Mouse (Mus musculus) midbrain, embryonic 16.5 days (tissue): ENCODE results near the gene Dpysl4. TPM values are rescaled to one million over a fixed set of nuclear protein-coding genes. Genes with fewer than 3 reads are reported as not detected.

Experiments
- ATAC-seq: fragments of 200-750 bp; cut with Nextera tagmentation; 2 replicates; pipeline ENCODE4 v1.8.0; 2017; ENCODE audit warnings: moderate TSS enrichment
- H3K27ac ChIP-seq: fragments of 300-500 bp; sonication (generic); 2 replicates; pipeline ENCODE4 v1.5.1; 2014; ENCODE audit warnings: mild to moderate bottlenecking, low read length, mixed read lengths
- H3K27me3 ChIP-seq: fragments of 300-500 bp; sonication (generic); 2 replicates; pipeline ENCODE4 v1.6.1; 2014; ENCODE audit warnings: low read depth, low read length, mixed read lengths; ENCODE audit not compliant: control insufficient read depth, insufficient read depth
- H3K36me3 ChIP-seq: fragments of 300-500 bp; sonication (generic); 2 replicates; pipeline ENCODE4 v1.6.1; 2014; ENCODE audit warnings: mild to moderate bottlenecking, low read length, moderate library complexity, mixed read lengths; ENCODE audit not compliant: control insufficient read depth, insufficient read depth
- H3K4me1 ChIP-seq: fragments of 300-500 bp; sonication (generic); 2 replicates; pipeline ENCODE4 v1.6.1; 2014; ENCODE audit warnings: mild to moderate bottlenecking, low read length, mixed read lengths; ENCODE audit not compliant: control insufficient read depth, insufficient read depth
- H3K4me2 ChIP-seq: fragments of 300-500 bp; sonication (generic); 2 replicates; pipeline ENCODE4 v1.6.1; 2014; ENCODE audit warnings: mild to moderate bottlenecking, low read length, mixed read lengths
- H3K4me3 ChIP-seq: fragments of 300-500 bp; sonication (generic); 2 replicates; pipeline ENCODE4 v1.5.1; 2014; ENCODE audit warnings: low read depth, mild to moderate bottlenecking, low read length, moderate library complexity, mixed read lengths
- H3K9ac ChIP-seq: fragments of 300-500 bp; sonication (generic); 2 replicates; pipeline ENCODE4 v1.6.1; 2014; ENCODE audit warnings: low read depth, low read length, mixed read lengths
- H3K9me3 ChIP-seq: fragments of 300-500 bp; sonication (generic); replicated peaks from 2 replicates; pipeline ENCODE4 v1.6.1; 2014; ENCODE audit warnings: mild to moderate bottlenecking, low read length, mixed read lengths; ENCODE audit not compliant: control insufficient read depth, poor library complexity, severe bottlenecking
- WGBS: fragments of 180-500 bp; shearing (Covaris S2); extraction: QIAGEN DNeasy Blood & Tissue Kit; methylation state at CpG from one replicate; pipeline ENCODE4 v1.1.7; 2014; 5-methylcytosine and 5-hydroxymethylcytosine counted together
- polyA plus RNA-seq: library from polyadenylated mRNA; unstranded; fragments of >200 nt; fragmentation: Nextera tagmentation; extraction: Ambion mirVana; gene quantifications from 2 replicates; pipeline ENCODE4 v1.2.1, GENCODE M21; 2015

Gene Dpysl4
- polyA plus RNA-seq, 1 experiment from 2014 or later, result 176 TPM

GRCm38 (mm10) chr7:139081158-139081557 is 4.6 kb upstream of the Dpysl4 start:
- no peaks in the 10 kb centered on the region for H3K36me3 ChIP-seq
- 62% methylated on average over 5 of the region's 5 CpGs for WGBS
- peaks cover 6% of the 10 kb centered on the region; the same call in 1 of the 2 replicates for H3K4me1 ChIP-seq
- no peak overlapping the region for H3K4me2 ChIP-seq
- H3K9ac ChIP-seq, result no peak overlapping the region
- no peak for ATAC-seq
- no peak overlapping the region for H3K27ac ChIP-seq
- no peaks in the 10 kb centered on the region for H3K27me3 ChIP-seq
- H3K4me3 ChIP-seq, result no peak overlapping the region
- no peaks in the 10 kb centered on the region for H3K9me3 ChIP-seq

DNA sequence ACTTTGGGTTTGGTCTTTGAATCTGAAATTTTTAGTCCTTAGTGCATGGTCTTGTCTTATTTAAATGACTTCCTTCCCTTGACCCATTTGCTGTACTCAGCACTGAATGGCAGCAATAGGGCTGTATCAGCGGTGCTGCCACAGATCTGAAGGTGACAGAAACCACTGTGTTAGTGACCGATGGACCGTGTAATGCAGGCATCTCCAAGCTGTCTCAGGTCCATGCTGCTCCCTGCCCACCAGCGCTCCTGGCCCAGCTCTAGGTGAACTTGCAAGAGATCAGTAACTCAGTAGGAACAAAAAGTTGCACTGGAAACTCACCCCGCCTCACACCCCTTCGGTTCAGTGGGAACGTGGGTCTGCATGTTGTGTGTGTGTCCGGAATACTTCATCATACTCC is 3.5 kb upstream of the Dpysl4 start:
- no peak overlapping the region for H3K9ac ChIP-seq
- H3K36me3 ChIP-seq, result no peaks in the 10 kb centered on the region
- H3K4me2 ChIP-seq, result no peak overlapping the region
- ATAC-seq, result no peak
- no peaks in the 10 kb centered on the region for H3K27me3 ChIP-seq
- H3K27ac ChIP-seq, result no peak overlapping the region
- H3K4me3 ChIP-seq, result no peak overlapping the region
- H3K9me3 ChIP-seq, result no peaks in the 10 kb centered on the region
- peaks cover 6% of the 10 kb centered on the region for H3K4me1 ChIP-seq
- WGBS, result 63% methylated on average over 8 of the region's 8 CpGs

DNA sequence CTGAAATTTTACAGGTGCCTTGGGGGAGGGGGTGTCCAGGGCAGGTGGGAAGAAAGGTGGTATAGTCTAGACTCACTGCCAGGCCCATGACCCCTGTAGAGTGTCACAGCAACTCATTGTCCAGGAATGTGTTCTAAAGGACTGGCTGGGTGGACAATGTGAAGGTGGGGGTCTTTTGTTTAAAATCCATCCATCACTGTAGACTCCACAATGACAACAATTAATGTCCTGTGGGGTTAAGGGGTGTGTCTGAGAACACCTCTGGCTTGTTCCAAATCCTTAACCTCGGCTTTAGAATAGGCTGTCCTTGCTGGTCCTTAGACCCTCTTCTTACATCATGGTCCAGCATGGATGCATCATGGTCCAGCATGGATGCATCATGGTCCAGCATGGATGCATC is 1.5 kb upstream of the Dpysl4 start:
- Histone ChIP-seq H3K36me3 (no peaks in the 10 kb centered on the region), H3K4me1 (peaks cover 18% of the 10 kb centered on the region), H3K27ac (no peak overlapping the region), H3K27me3 (no peaks in the 10 kb centered on the region), H3K4me3 (no peak overlapping the region), H3K9ac (no peak overlapping the region), H3K9me3 (no peaks in the 10 kb centered on the region), H3K4me2 (no peak overlapping the region)
- WGBS, result 46% methylated on average over 1 of the region's 1 CpGs
- no peak for ATAC-seq

DNA sequence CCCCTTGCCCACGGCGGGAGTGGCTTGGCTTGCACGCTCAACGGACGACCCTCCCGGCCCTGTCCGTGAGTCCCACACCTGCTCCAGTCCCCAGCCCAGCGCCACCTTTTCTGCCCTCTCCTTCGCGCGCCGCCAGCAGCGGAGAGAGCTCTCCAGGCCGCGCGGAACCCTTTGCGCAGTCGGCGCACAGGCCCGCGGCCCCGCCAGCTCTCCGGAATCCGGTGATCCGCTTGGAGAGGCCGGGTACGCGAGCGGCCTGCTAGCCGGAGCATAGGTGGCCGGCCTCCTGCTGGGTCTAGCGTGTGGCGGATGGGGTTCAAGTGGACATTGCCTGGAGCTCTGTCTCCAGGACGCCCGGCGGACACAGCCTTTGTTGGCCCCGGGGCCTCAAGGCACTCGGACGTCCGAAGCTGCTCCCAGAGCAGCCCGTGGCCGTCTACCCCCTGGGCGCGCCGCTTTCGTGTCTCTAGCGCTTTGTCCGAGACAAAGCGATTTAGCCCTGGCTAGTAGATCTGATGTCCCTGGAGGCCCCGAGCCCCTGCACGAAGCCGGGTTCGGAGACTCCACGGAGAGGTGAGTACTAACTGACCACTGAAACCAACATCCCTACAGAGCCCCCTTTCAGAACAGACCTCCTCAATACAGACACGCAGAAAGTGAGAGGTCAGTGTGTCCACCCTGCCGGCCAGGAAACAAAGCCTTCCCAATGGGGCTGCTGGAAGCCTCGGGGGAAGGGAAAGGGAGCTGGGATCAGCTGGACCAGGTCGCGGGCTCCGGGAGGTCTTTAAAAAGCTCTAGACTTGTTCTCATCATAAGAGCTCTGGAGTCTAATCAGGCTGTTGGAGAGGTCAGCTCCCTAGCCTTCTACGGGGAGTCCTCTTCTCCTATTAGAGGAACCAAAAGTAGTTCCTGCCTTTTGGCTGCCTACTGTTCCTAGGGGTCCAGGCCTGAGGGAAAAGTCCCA is 676 bp downstream of the Dpysl4 start:
- ATAC-seq, result peak; percentile 66
- under 1% methylated on average over 61 of the region's 61 CpGs for WGBS
- Histone ChIP-seq H3K4me3 (peak overlapping the region; percentile 57), H3K27me3 (no peaks in the 10 kb centered on the region), H3K27ac (peak overlapping the region; percentile 86), H3K36me3 (peaks cover 2% of the 10 kb centered on the region; the same call in 1 of the 2 replicates), H3K9ac (peak overlapping the region; percentile 78), H3K4me1 (peaks cover 18% of the 10 kb centered on the region), H3K9me3 (no peaks in the 10 kb centered on the region), H3K4me2 (peak overlapping the region; percentile 72)

DNA sequence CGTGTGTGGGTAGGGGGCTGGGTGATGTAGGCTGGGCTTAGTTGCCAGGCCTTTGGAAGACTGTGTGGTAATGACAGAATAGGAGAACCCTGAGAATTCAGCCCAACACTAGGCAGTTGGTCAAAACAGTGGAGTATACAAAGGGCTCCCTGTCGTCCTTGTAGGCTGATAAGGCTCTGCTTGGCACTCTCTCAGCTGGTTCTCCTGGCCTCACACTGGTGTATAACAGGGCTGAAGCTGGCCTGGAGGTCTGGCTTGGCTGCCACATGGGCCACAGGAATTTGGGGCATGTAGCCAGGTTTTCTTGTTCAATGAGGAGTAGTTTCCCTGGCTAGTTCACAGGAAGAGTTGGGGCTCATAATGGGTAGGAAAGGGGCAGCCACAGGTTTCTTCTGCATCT is 2.0 kb downstream of the Dpysl4 start:
- no peak for ATAC-seq
- H3K36me3 ChIP-seq, result peaks cover 8% of the 10 kb centered on the region
- no peaks in the 10 kb centered on the region for H3K27me3 ChIP-seq
- no peak overlapping the region for H3K9ac ChIP-seq
- H3K4me3 ChIP-seq, result peak overlapping the region; percentile 57; the same call in 1 of the 2 replicates
- no peaks in the 10 kb centered on the region for H3K9me3 ChIP-seq
- WGBS, result 58% methylated on average over 2 of the region's 2 CpGs
- H3K27ac ChIP-seq, result peak overlapping the region; percentile 23; the same call in 1 of the 2 replicates
- peak overlapping the region; percentile 72 for H3K4me2 ChIP-seq
- H3K4me1 ChIP-seq, result peaks cover 18% of the 10 kb centered on the region

GRCm38 (mm10) chr7:139089892-139090874 is 4.4 kb downstream of the Dpysl4 start:
- H3K9ac ChIP-seq, result no peak overlapping the region
- H3K4me2 ChIP-seq, result no peak overlapping the region
- peaks cover 15% of the 10 kb centered on the region for H3K36me3 ChIP-seq
- WGBS, result 82% methylated on average over 12 of the region's 12 CpGs
- H3K27ac ChIP-seq, result no peak overlapping the region
- no peaks in the 10 kb centered on the region for H3K27me3 ChIP-seq
- peaks cover 18% of the 10 kb centered on the region for H3K4me1 ChIP-seq
- no peak overlapping the region for H3K4me3 ChIP-seq
- ATAC-seq, result no peak
- no peaks in the 10 kb centered on the region for H3K9me3 ChIP-seq

GRCm38 (mm10) chr7:139091681-139092080 is 5.9 kb downstream of the Dpysl4 start:
- no peak for ATAC-seq
- no peak overlapping the region for H3K27ac ChIP-seq
- no peaks in the 10 kb centered on the region for H3K27me3 ChIP-seq
- no peaks in the 10 kb centered on the region for H3K9me3 ChIP-seq
- H3K4me3 ChIP-seq, result no peak overlapping the region
- WGBS, result 92% methylated on average over 9 of the region's 9 CpGs
- H3K9ac ChIP-seq, result no peak overlapping the region
- peaks cover 17% of the 10 kb centered on the region for H3K36me3 ChIP-seq
- H3K4me1 ChIP-seq, result peaks cover 18% of the 10 kb centered on the region
- no peak overlapping the region for H3K4me2 ChIP-seq

GRCm38 (mm10) chr7:139092676-139093075 is 6.9 kb downstream of the Dpysl4 start:
- Histone ChIP-seq H3K4me1 (peaks cover 11% of the 10 kb centered on the region), H3K36me3 (peaks cover 18% of the 10 kb centered on the region), H3K9me3 (no peaks in the 10 kb centered on the region), H3K4me3 (no peak overlapping the region), H3K27ac (no peak overlapping the region), H3K4me2 (no peak overlapping the region), H3K27me3 (no peaks in the 10 kb centered on the region), H3K9ac (no peak overlapping the region)
- WGBS, result 94% methylated on average over 5 of the region's 5 CpGs
- ATAC-seq, result no peak
